Mouse (Mus musculus): Measurements from ENCODE around the gene Best3.

- TF ChIP-seq CTCF (IDR thresholded peaks at IDR 0.05; ENCODE audit: borderline replicate concordance, insufficient read depth, low read length) (no peak), POLR2A (IDR thresholded peaks at IDR 0.05; ENCODE audit: low read depth, low read length) (no peak)
Measured at GRCm38 (mm10) chr10:116995584-116996235, 9.6 kb downstream of the Best3 start.
